Mouse (Mus musculus) kidney, postnatal 10 days (tissue): ENCODE data around the gene Rpf2.

ENCODE experiments used
- DNase-seq: peaks from one replicate; pipeline ENCODE4 v3.0.0; 2021; ENCODE audit warnings: mixed read lengths

Gene Rpf2

GRCm38 (mm10) chr10:40246374-40247165 lies at the start of gene Rpf2:
TSS of gene Rpf2 (minus strand) at chr10:40247036.
- DNase-seq = peak; percentile 90

- no peak for DNase-seq
These were observed 45.8 kb upstream of the Rpf2 start for GRCm38 (mm10) chr10:40292640-40293039.

GRCm38 (mm10) chr10:40286767-40287166 lies 39.9 kb upstream of the Rpf2 start:
- DNase-seq = no peak

- no peak for DNase-seq
These were observed 38.7 kb upstream of the Rpf2 start for GRCm38 (mm10) chr10:40285571-40285970.

GRCm38 (mm10) chr10:40284997-40285396 lies 38.2 kb upstream of the Rpf2 start:
- no peak for DNase-seq

GRCm38 (mm10) chr10:40284179-40284831 lies 37.5 kb upstream of the Rpf2 start:
- DNase-seq = no peak

GRCm38 (mm10) chr10:40283636-40284035 lies 36.8 kb upstream of the Rpf2 start:
- no peak for DNase-seq

- DNase-seq = no peak
These were observed 34.7 kb upstream of the Rpf2 start for GRCm38 (mm10) chr10:40281565-40281964.

GRCm38 (mm10) chr10:40278317-40278716 lies 31.5 kb upstream of the Rpf2 start:
- no peak for DNase-seq

- no peak for DNase-seq
These were observed 29.2 kb upstream of the Rpf2 start for GRCm38 (mm10) chr10:40275991-40276390.

GRCm38 (mm10) chr10:40273938-40274337 lies 27.1 kb upstream of the Rpf2 start:
- no peak for DNase-seq

- no peak for DNase-seq
These were observed 24.4 kb upstream of the Rpf2 start for GRCm38 (mm10) chr10:40271216-40271615.

- DNase-seq = no peak
These were observed 18.1 kb upstream of the Rpf2 start for GRCm38 (mm10) chr10:40264920-40265319.

- peak; percentile 34 for DNase-seq
These were observed 16.9 kb upstream of the Rpf2 start for GRCm38 (mm10) chr10:40263691-40264090.

GRCm38 (mm10) chr10:40262200-40262599 lies 15.4 kb upstream of the Rpf2 start:
- no peak for DNase-seq

- no peak for DNase-seq
These were observed 13.5 kb upstream of the Rpf2 start for GRCm38 (mm10) chr10:40260305-40260704.

- no peak for DNase-seq
These were observed 12.7 kb upstream of the Rpf2 start for GRCm38 (mm10) chr10:40259542-40259941.

- peak; percentile 67 for DNase-seq
These were observed 12.1 kb upstream of the Rpf2 start for GRCm38 (mm10) chr10:40258976-40259375.

GRCm38 (mm10) chr10:40258401-40258966 lies 11.6 kb upstream of the Rpf2 start:
- peak; percentile 78 for DNase-seq

- DNase-seq = peak; percentile 96
These were observed 10.8 kb upstream of the Rpf2 start, which contains the start of gene Gtf3c6 for GRCm38 (mm10) chr10:40257414-40258255. TSS of gene Gtf3c6 (minus strand) at chr10:40258108.

- peak; percentile 79 for DNase-seq
These were observed 9.9 kb upstream of the Rpf2 start for GRCm38 (mm10) chr10:40256716-40257115.

GRCm38 (mm10) chr10:40250969-40251368 lies 4.1 kb upstream of the Rpf2 start:
- no peak for DNase-seq

GRCm38 (mm10) chr10:40249625-40250024 lies 2.8 kb upstream of the Rpf2 start:
- DNase-seq = peak; percentile 17
